Mouse (Mus musculus) adrenal gland, postnatal 36 days (tissue): ENCODE measurements around the gene Lonrf3. TPM values are rescaled to one million over a fixed set of nuclear protein-coding genes. Genes with fewer than 3 reads are reported as not detected.

Experiments
- DNase-seq, 2 experiments: peaks; one replicate each; pipeline ENCODE4 v3.0.0; 2021; ENCODE audit warnings: mixed read lengths in 1 of 2
- long read RNA-seq, 2 experiments: library from polyadenylated mRNA; stranded (forward); transcript quantifications; one replicate each; pipeline ENCODE4 v2.0.0; 2021; ENCODE audit warnings: borderline sequencing depth in 2 of 2
- microRNA-seq: library from miRNA; unstranded; fragments of <30 nt; microRNA quantifications from one replicate; pipeline ENCODE4 v1.2.0, GENCODE M21; 2021
- total RNA-seq, 2 experiments: library from RNA; stranded (reverse); gene quantifications; 2 replicates each; pipeline ENCODE4 v1.2.3; 2021

Lonrf3 gene
- 1 to 10 TPM; 4.4 to 8.0 TPM for total RNA-seq
- long read RNA-seq, experiment 1, partial matches to known transcripts, result 0 of 1 reads
- long read RNA-seq, experiment 1, other reads (novel, unspliced or antisense), result 0 of 1 reads
- long read RNA-seq, experiment 2, result 0 reads

DNA sequence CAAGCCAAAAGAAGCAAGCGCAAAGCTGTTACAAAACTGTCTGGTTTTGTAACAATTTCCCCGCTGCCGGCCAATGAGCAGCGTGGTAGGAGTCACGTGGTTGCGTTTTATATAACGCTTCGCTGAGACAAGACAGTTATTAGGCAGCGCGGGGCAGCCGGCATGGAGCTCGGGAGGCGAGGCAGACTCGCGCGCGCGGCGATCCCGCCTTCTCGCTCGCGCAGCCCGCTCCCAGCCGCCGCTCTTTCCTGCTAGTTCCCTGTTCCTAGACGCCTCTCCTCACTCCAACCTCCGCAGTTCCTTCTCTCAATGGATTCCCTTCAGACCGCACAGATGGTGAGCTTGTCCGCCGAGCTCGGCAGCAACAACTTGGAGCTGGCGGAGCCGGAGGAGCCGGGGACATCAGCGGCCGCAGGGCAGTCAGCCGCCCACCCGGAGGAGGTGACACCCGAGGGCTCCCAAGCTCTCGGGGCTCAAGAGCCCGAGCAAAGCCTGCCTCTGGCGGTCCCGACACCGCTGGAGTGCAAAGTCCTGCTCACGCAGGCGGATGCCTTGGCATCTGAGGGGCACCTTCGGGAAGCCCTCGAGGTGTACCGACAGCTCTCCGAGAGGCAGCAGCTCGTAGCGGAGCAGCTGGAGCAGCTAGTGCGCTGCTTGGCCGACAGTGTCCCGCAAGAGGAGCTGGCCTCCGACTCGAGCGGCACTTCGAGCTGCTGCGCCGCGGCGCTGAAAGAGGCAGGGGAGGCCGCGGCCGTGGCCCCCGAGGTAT, at the start of gene Lonrf3:
Lonrf3 (plus strand) TSS at position 83 of the 769 bp plus-strand sequence.
- DNase-seq, result peak; percentile 82

DNA sequence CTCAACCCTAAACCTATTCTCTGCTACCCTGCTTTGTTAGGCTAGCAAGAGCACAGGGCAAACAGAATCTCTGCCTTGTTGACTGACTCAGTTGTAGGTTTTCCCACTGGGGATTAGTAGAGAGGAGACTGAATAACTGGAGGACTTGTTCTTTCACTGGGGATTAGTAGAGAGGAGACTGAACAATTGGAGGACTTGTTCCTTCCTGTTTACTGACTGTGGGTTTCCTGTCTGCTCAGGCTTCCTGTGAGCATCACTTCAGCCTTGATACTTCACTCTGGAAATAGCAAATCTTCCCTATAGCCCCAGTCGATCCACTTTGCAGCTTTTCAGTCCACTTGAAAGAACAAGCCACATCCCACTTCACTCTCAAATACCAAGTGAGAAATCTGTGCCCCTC, 49.4 kb upstream of the Lonrf3 start:
- DNase-seq, result no peak

- DNase-seq, result peak in 1 of 2 experiments; percentile 7
Observed at GRCm38 (mm10) chrX:36311420-36311819, 16.7 kb upstream of the Lonrf3 start.

DNA sequence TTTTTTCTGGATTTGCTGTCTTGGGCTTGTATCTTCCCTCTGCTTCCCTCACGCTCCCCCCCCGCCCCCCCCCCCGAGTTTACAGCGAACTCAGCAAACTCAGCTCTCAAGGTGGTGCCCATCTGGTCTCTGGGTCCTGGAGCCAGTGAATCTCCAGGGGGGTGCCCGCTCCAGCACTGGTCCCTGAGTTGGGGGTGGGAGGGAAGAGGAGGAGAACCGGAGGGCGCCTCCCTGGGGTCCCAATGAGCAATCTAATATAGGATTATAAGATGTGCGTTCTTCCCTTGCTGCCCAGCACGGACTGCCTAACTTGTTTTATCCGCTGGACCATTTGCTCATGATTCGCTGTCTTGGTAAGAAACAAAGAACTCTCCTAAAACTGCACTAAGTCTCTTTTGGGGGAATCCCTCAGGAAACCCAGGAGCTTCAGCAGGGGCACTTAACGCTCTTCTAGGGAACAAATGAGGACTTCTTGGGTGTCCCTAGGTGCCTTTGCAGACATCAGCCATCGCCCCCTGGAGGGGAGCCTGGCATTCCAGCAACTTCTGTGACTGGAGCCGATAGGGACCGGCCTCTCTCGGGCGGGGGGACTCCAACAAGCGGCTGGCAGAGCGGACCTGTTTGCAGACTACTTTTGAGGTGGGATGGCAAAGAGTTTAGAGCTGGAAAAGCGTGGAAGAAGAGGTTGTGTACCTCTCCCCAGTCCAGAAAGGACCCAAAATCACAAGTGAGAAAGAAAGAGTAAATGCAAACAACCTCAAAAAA, 480 bp upstream of the Lonrf3 start:
- peak; percentile 23 to 49 for DNase-seq

- peak; percentile 15 to 36 for DNase-seq
Observed at GRCm38 (mm10) chrX:36329040-36329649, 992 bp downstream of the Lonrf3 start.

DNA sequence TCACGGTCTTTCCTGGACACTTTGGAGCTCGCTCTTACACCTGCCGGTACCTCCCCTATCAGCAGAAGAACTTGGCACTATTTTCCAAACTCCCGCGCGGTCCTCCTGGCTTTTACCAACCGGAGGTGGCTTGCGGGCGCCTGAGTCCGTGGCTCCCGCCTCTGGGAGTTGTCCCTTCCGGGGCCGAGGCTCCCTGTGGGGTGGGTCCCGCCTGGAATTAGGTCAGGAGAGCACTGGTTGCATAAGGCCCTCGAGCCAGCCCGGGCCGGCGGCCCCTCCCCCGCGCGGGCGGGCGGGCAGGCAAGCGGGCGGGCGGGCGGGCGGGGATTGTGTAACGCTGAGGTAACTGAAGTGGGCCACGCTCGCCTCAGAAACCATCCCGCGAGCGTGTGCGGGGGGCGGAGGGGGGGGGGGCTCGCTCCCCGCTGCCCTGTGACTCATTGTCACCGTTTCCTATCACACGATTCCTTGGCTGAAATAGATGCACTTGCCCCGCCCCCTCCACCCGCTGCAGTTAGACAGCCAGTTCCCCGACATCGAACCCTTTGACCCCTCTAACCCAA, 1.8 kb downstream of the Lonrf3 start:
- DNase-seq, result peak; percentile 70 to 75

GRCm38 (mm10) chrX:36352446-36352845, 24.3 kb downstream of the Lonrf3 start:
- DNase-seq, result peak in 1 of 2 experiments; percentile 34

DNA sequence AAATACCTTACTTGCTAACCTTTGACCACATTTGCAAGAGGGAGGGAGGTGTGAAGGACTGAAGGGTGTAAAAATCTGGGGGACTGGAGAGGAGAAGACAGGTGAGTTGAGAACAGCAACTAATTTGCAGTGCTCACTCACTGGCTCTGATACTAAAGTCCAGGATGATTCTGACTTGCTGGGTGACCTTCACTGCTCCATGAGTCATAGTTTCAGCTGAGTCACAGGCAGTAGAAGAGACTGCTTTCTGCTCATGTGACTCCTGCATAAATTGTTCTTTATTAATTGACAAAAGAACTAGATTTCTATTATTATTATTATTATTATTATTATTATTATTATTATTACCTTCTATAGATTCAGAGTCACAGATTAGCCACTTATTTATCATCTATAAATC, 57.2 kb downstream of the Lonrf3 start:
- peak; percentile 39 to 59 for DNase-seq

GRCm38 (mm10) chrX:36389971-36390370, 61.8 kb downstream of the Lonrf3 start:
- DNase-seq, result no peak

GRCm38 (mm10) chrX:36390503-36390902, 62.4 kb downstream of the Lonrf3 start:
- no peak for DNase-seq

DNA sequence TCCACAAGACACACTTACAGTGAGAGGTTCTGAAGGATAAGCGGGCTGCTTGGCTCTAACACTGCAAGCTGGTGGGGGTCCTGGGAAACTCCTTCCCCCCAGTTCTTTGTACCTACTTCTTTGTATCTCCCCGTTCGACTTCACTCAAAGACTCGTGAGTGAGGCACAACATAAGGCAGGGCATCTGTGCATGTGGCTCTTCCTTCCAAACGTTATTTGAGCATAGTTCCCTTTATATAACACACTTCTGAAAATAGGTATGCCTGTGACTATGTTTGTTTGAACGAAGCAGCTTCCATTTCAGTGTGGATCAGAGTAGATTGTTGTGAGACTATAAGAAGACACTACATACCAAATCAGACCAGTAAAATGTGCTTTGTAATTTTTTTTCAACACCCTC, 64.5 kb downstream of the Lonrf3 start:
- no peak for DNase-seq

GRCm38 (mm10) chrX:36393279-36393678, 65.1 kb downstream of the Lonrf3 start:
- DNase-seq, result no peak

- DNase-seq, result no peak
Observed at GRCm38 (mm10) chrX:36400980-36401379, 72.8 kb downstream of the Lonrf3 start, which contains the start of gene Gm6268. Gm6268 (plus strand) TSS chrX:36401280.

GRCm38 (mm10) chrX:36402316-36402715, 74.2 kb downstream of the Lonrf3 start:
- DNase-seq, result peak; percentile 5 to 25

Small RNAs within 50 kb of the gene (microRNA-seq; reads per million reads assigned to microRNA genes)
- gene Gm44485, result not detected

Other genes starting within 250 kb of the Lonrf3 start
- gene Il13ra1, start 216.2 kb upstream of the Lonrf3 start, total RNA-seq, result 10 to 100 TPM in 1 of 2 experiments, 1 to 10 TPM in 1; 7.1 to 13.8 TPM
- gene Zcchc12, start 132.4 kb upstream of the Lonrf3 start, total RNA-seq, result 1 to 10 TPM; 2.4 to 3.4 TPM
- not detected for gene Gm6268, start 72.9 kb downstream of the Lonrf3 start, total RNA-seq
- under 1 TPM in 1 of 2 experiments, not detected in 1; 0.20 TPM for gene Gm14569, start 163.5 kb downstream of the Lonrf3 start, total RNA-seq